Mouse (Mus musculus): Measurements from ENCODE around the gene Mmrn2.

DNA sequence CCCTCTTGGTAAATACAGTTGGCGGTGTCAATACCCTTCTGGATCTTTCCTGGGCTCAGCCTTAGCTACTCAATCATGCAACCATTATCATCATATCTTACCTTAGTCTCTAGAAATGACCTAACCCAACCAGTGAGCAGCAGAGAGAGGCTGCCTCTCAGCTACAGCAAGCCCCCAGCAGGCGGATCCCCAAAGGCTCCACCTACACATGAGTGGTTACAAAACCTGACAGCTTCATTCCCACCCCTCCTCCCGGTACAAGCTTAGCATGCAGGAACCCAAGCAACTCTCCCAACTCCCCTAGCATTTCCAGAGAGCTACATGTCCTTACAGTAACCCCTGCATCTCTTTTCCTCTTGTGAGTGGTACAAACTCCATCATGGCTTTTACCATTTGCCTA is 24.8 kb downstream of the Mmrn2 start:
- TF ChIP-seq POLR2A (IDR thresholded peaks at IDR 0.05; ENCODE audit: low read depth, low read length) = no peak
- no peak for TF ChIP-seq CTCF (conservative IDR thresholded peaks at IDR 0.05; ENCODE audit: insufficient read depth, insufficient read length, low read depth, low read length)
